10 mouse cellular contexts compared by ENCODE assay signal in the genomic region with DNA sequence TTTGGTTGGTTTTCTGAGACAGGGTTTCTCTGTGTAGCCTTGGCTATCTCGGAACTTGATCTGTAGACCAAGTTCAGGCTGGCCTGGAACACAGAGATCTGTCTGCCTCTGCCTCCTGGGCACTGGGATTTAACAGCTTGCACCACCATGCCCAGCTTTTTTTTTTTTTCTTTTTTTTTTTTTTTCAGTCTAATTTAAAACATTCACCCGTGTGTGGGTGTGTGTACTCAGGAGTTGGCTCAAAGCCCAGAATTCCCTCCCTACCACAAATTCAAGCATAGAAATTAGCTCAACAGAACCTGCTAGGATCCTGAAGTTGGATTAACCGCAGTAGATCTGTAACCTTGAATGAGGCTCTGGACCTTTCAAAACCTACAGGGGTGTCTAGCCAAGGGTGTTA. TPM values are rescaled to one million over a fixed set of nuclear protein-coding genes. Genes with fewer than 3 reads are reported as not detected.
DNase-seq lines count a peak whose midpoint lies in the region; ATAC-seq and TF ChIP-seq lines count a peak whose summit lies in the region.
"Had no signal": no experiment of that assay in that cellular context is flagged by ENCODE, and none has a peak within 500 bp of the region (broad histone marks: within the 10 kb centered on the region; RNA-seq: fewer than 3 reads in every experiment).

No protein-coding gene starts in this region.

- no peak for TF ChIP-seq POLR2A in lung, adult 2 months (IDR thresholded peaks at IDR 0.05; ENCODE audit: borderline replicate concordance, extremely low read depth, low read depth, low read length)

- 43% methylated on average over 3 of the region's 3 CpGs for WGBS in lung, postnatal 0 days
- WGBS in lung, adult 2 months, result 46% methylated on average over 3 of the region's 3 CpGs
- WGBS in stomach, postnatal 0 days, result 35% methylated on average over 3 of the region's 3 CpGs
- 55% methylated on average over 3 of the region's 3 CpGs for WGBS in intestine, embryonic 15.5 days

- no peaks in the 10 kb centered on the region for H3K27me3 ChIP-seq in lung, postnatal 0 days (replicated peaks; ENCODE audit: insufficient read depth, low read length)
- H3K27me3 ChIP-seq in stomach, postnatal 0 days (ENCODE audit: control insufficient read depth, insufficient read depth, low read length), result no peaks in the 10 kb centered on the region
- no peaks in the 10 kb centered on the region for H3K27me3 ChIP-seq in intestine, embryonic 15.5 days (replicated peaks)
- H3K27me3 ChIP-seq: limb, embryonic 13.5 days had no signal

- H3K36me3 ChIP-seq in lung, postnatal 0 days (ENCODE audit: insufficient read depth, low read length), result peaks cover 20% of the 10 kb centered on the region; the same call in 1 of the 2 replicates
- H3K36me3 ChIP-seq in stomach, postnatal 0 days (ENCODE audit: control insufficient read depth, insufficient read depth, low read length), result peaks cover 18% of the 10 kb centered on the region; the same call in 1 of the 2 replicates
- H3K36me3 ChIP-seq in intestine, embryonic 15.5 days, result peaks cover 17% of the 10 kb centered on the region

- no peak overlapping the region for H3K27ac ChIP-seq in lung, postnatal 0 days (ENCODE audit: low read length)
- H3K27ac ChIP-seq in stomach, postnatal 0 days (replicated peaks), result no peak overlapping the region; the same call in 1 of the 2 replicates
- H3K27ac ChIP-seq in intestine, embryonic 15.5 days, result no peak overlapping the region
- H3K27ac ChIP-seq: limb, embryonic 13.5 days had no signal

- ATAC-seq in lung, postnatal 0 days, result no peak
- no peak for ATAC-seq in stomach, postnatal 0 days (ENCODE audit: low FRiP score, low TSS enrichment)
- ATAC-seq in intestine, embryonic 15.5 days, result no peak

- no peak overlapping the region for H3K4me3 ChIP-seq in lung, postnatal 0 days (ENCODE audit: low read depth, low read length)
- no peak overlapping the region for H3K4me3 ChIP-seq in lung, adult 2 months (replicated peaks; ENCODE audit: extremely low read depth, low read depth, low read length)
- H3K4me3 ChIP-seq in stomach, postnatal 0 days (ENCODE audit: low read depth, low read length), result no peak overlapping the region
- no peak overlapping the region for H3K4me3 ChIP-seq in intestine, embryonic 15.5 days (replicated peaks)
- H3K4me3 ChIP-seq: limb, embryonic 13.5 days had no signal

- no peak for TF ChIP-seq EP300 in lung, postnatal 0 days (IDR thresholded peaks at IDR 0.05)
- TF ChIP-seq EP300 in stomach, postnatal 0 days (optimal IDR thresholded peaks at IDR 0.05), result no peak

- no peak for TF ChIP-seq CTCF in lung, postnatal 0 days (IDR thresholded peaks at IDR 0.05)
- TF ChIP-seq CTCF in lung, adult 2 months (IDR thresholded peaks at IDR 0.05; ENCODE audit: insufficient read depth, low read length), result no peak
- no peak for TF ChIP-seq CTCF in stomach, postnatal 0 days (IDR thresholded peaks at IDR 0.05; ENCODE audit: low read depth)

- H3K4me2 ChIP-seq in lung, postnatal 0 days (replicated peaks; ENCODE audit: low read depth, low read length), result no peak overlapping the region
- H3K4me2 ChIP-seq in stomach, postnatal 0 days (replicated peaks; ENCODE audit: low read depth), result no peak overlapping the region; the same call in 1 of the 2 replicates
- H3K4me2 ChIP-seq in intestine, embryonic 15.5 days (replicated peaks), result no peak overlapping the region
- H3K4me2 ChIP-seq: limb, embryonic 13.5 days had no signal

- H3K9ac ChIP-seq in lung, postnatal 0 days (replicated peaks; ENCODE audit: low read depth), result no peak overlapping the region
- H3K9ac ChIP-seq in stomach, postnatal 0 days (ENCODE audit: low read length), result no peak overlapping the region
- H3K9ac ChIP-seq in intestine, embryonic 15.5 days, result no peak overlapping the region
- H3K9ac ChIP-seq: limb, embryonic 13.5 days had no signal

- peak; percentile 49 for DNase-seq in cerebellum, adult 11-12 months
- no peak for DNase-seq in cerebellum, adult 8-10 months
- peak; percentile 59 for DNase-seq in lung, postnatal 0 days (ENCODE audit: low spot score)
- DNase-seq in lung, adult 2 months, result no peak
- peak; percentile 79 for DNase-seq in layer of hippocampus, adult 11-12 months (ENCODE audit: low spot score)
- DNase-seq in stomach, postnatal 0 days (ENCODE audit: low spot score), result peak; percentile 47
- no peak for DNase-seq in thymus, adult 18-20 months

- H3K9me3 ChIP-seq in lung, postnatal 0 days (ENCODE audit: low read length), result no peaks in the 10 kb centered on the region
- no peaks in the 10 kb centered on the region for H3K9me3 ChIP-seq in stomach, postnatal 0 days (ENCODE audit: control insufficient read depth, low read length)
- H3K9me3 ChIP-seq in intestine, embryonic 15.5 days, result no peaks in the 10 kb centered on the region
- H3K9me3 ChIP-seq: limb, embryonic 13.5 days had no signal

- H3K4me1 ChIP-seq in lung, postnatal 0 days (ENCODE audit: insufficient read depth, low read depth, low read length), result peaks cover 5% of the 10 kb centered on the region
- peaks cover 7% of the 10 kb centered on the region; the same call in 1 of the 2 replicates for H3K4me1 ChIP-seq in lung, adult 2 months (ENCODE audit: control insufficient read depth, insufficient read depth, low read length)
- H3K4me1 ChIP-seq in stomach, postnatal 0 days (replicated peaks; ENCODE audit: control insufficient read depth, insufficient read depth), result no peaks in the 10 kb centered on the region
- peaks cover 27% of the 10 kb centered on the region for H3K4me1 ChIP-seq in intestine, embryonic 15.5 days (replicated peaks)

RNA-seq across cellular contexts. Expression of gene Ech1, which starts 2.3 kb away (rescaled TPM):
- polyA plus RNA-seq in lung, postnatal 0 days (2015; fragmentation: Nextera tagmentation; extraction: Ambion mirVana), result 287 and 308 TPM in 2 replicates
- polyA plus RNA-seq in lung, adult 2 months (2012; rRNA removed), result 201 and 250 TPM in 2 replicates
- polyA plus RNA-seq in stomach, postnatal 0 days (2015; fragmentation: Nextera tagmentation; extraction: Ambion mirVana), result 426 and 435 TPM in 2 replicates
- polyA plus RNA-seq in intestine, embryonic 15.5 days (2015; fragmentation: Nextera tagmentation; extraction: Ambion mirVana), result 234 and 260 TPM in 2 replicates

RNA-seq across cellular contexts. Expression of gene Lgals4, which starts 6.3 kb away (rescaled TPM):
- polyA plus RNA-seq in lung, postnatal 0 days (2015; fragmentation: Nextera tagmentation; extraction: Ambion mirVana), result 14.9 and 15.6 TPM in 2 replicates
- 19.0 and 25.5 TPM in 2 replicates for polyA plus RNA-seq in lung, adult 2 months (2012; rRNA removed)
- 469 and 489 TPM in 2 replicates for polyA plus RNA-seq in stomach, postnatal 0 days (2015; fragmentation: Nextera tagmentation; extraction: Ambion mirVana)
- polyA plus RNA-seq in intestine, embryonic 15.5 days (2015; fragmentation: Nextera tagmentation; extraction: Ambion mirVana), result 1,462 and 1,582 TPM in 2 replicates

RNA-seq across cellular contexts. Expression of gene Hnrnpl, which starts 19.0 kb away (rescaled TPM):
- polyA plus RNA-seq in lung, postnatal 0 days (2015; fragmentation: Nextera tagmentation; extraction: Ambion mirVana), result 151 and 154 TPM in 2 replicates
- polyA plus RNA-seq in lung, adult 2 months (2012; rRNA removed), result 166 and 244 TPM in 2 replicates
- 153 and 156 TPM in 2 replicates for polyA plus RNA-seq in stomach, postnatal 0 days (2015; fragmentation: Nextera tagmentation; extraction: Ambion mirVana)
- polyA plus RNA-seq in intestine, embryonic 15.5 days (2015; fragmentation: Nextera tagmentation; extraction: Ambion mirVana), result 210 and 237 TPM in 2 replicates

RNA-seq across cellular contexts. Expression of gene Lgals7, which starts 36.3 kb away (rescaled TPM):
- polyA plus RNA-seq in lung, postnatal 0 days (2015; fragmentation: Nextera tagmentation; extraction: Ambion mirVana), result 2.2 and 3.0 TPM in 2 replicates
- polyA plus RNA-seq in lung, adult 2 months (2012; rRNA removed), result 2.2 and 314 TPM in 2 replicates
- polyA plus RNA-seq in stomach, postnatal 0 days (2015; fragmentation: Nextera tagmentation; extraction: Ambion mirVana), result 296 and 301 TPM in 2 replicates
- 0.98 and 1.4 TPM in 2 replicates for polyA plus RNA-seq in intestine, embryonic 15.5 days (2015; fragmentation: Nextera tagmentation; extraction: Ambion mirVana)
- polyA plus RNA-seq: cerebellum, adult 2 months had no signal

RNA-seq across cellular contexts. Expression of gene Rinl, which starts 38.6 kb away (rescaled TPM):
- 10.2 and 12.9 TPM in 2 replicates for polyA plus RNA-seq in lung, postnatal 0 days (2015; fragmentation: Nextera tagmentation; extraction: Ambion mirVana)
- polyA plus RNA-seq in lung, adult 2 months (2012; rRNA removed), result 11.2 and 14.5 TPM in 2 replicates
- polyA plus RNA-seq in stomach, postnatal 0 days (2015; fragmentation: Nextera tagmentation; extraction: Ambion mirVana), result 2.1 and 2.6 TPM in 2 replicates
- polyA plus RNA-seq in intestine, embryonic 15.5 days (2015; fragmentation: Nextera tagmentation; extraction: Ambion mirVana), result 4.5 and 5.6 TPM in 2 replicates

Comparison
In these comparisons a context has a peak if more than half of its experiments do, and no peak if none do; other contexts are left out.
1. DNase-seq: peak in cerebellum, adult 11-12 months (single experiment), lung, postnatal 0 days (single experiment), layer of hippocampus, adult 11-12 months (single experiment) and stomach, postnatal 0 days (single experiment); none in cerebellum, adult 8-10 months (single experiment), lung, adult 2 months (single experiment) and thymus, adult 18-20 months (0 of 2).
2. RNA of gene Lgals4, which starts 6.3 kb away (polyA plus RNA-seq): 1,462 to 1,582 TPM in intestine, embryonic 15.5 days and 469 to 489 TPM in stomach, postnatal 0 days; 19.0 to 25.5 TPM in lung, adult 2 months and 14.9 to 15.6 TPM in lung, postnatal 0 days; every median in the first group is over 10 times any median in the second.